Mouse (Mus musculus) thymus, adult 2 months (tissue): ENCODE results near the gene Zmiz1.

Source experiments
- CTCF ChIP-seq: fragments of 200-500 bp; IDR thresholded peaks from 2 replicates; pipeline ENCODE4 v1.5.1; 2012; ENCODE audit warnings: mild to moderate bottlenecking, control low read depth, low read length, moderate library complexity, borderline replicate concordance; ENCODE audit not compliant: control insufficient read depth, poor library complexity, insufficient read depth; ENCODE audit errors: extremely low read depth
- POLR2A ChIP-seq: fragments of 200-500 bp; IDR thresholded peaks from 2 replicates; pipeline ENCODE4 v1.6.1; 2012; ENCODE audit warnings: mild to moderate bottlenecking, low read length, control low read depth, moderate library complexity; ENCODE audit not compliant: control insufficient read depth, poor library complexity, insufficient read depth; ENCODE audit errors: extremely low read depth

DNA sequence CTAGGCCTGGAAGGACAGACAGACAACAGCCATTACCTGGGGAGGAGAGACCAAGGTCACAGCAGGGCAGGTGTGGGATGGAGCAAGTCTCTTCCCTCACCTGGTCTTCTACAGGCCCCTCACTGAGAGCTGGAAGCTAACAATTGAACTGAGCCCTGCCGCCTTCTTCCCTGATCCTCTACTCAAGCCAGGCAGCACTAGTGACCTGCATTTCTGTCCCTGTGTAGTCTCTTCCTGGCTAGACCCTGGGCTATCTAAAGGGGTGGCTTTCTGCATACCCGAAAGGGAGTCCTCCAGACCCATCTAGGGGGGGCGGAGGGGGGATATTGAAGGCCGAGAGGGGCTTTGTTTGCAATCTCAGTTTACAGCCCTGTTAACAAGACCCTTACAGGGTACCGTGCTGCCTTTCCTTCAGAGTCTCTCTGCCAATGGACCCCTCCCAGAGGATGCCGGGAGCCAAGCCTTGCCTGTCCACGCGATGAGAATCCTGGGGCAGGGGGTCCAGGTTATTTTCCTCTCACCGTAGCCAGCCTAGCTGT lies 152.2 kb downstream of the Zmiz1 start:
- TF ChIP-seq CTCF (no peak), POLR2A (no peak)
